8 mouse cellular contexts compared by ENCODE assay signal in the genomic region with DNA sequence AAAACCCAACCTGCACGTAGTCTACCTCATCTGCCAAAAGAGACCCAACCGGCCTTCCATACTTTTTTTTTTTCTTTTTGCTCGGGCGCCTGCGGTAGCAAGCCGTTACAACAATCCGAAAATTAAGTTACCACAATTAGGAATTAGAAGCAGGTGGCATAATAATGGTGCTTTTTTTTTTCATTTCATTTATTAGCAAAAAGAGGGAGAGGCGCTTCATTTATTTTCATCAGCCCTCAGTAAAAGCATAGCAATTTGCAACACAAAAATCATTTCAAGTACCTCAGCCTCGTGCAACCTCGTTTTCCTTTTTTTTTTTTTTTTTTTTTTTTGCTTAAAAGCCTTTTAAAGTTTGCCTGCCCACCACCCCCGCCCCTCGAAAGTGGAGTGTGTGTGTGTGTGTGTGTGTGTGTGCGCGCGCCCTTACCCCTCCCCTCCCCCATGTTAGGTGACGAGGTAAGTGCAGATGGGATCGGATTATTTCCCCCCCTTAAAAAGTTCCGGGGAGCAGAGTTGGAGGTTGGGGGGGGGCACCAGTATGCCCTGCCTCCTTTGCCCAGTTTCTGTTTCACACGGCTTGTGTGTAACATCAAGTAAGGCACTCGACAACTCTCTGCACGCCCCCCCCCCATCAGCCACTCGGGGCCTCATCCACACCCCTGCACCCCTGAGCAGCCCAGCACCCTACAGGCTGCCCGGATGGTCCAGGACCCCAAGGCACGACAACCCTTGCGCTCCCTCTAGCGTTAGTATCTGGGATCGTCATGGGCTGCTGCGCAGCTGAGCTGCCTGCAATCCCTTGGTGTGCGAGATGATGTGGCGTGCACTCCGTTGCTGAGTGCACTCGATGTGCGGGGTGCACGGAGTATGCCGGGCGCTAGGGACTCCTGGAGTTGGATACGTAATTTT. TPM values are rescaled to one million over a fixed set of nuclear protein-coding genes. Genes with fewer than 3 reads are reported as not detected.
DNase-seq lines count a peak whose midpoint lies in the region; TF ChIP-seq lines count a peak whose summit lies in the region.

No protein-coding gene starts in this region.

- H3K27ac ChIP-seq in cortical plate, adult 2 months (ENCODE audit: insufficient read depth, low read length), result no peak overlapping the region
- peak overlapping the region; percentile 32; the same call in 1 of the 2 replicates for H3K27ac ChIP-seq in left cerebral cortex, adult 2 months
- H3K27ac ChIP-seq in macrophage, result peak overlapping the region; percentile 12; the same call in 1 of the 2 replicates

- TF ChIP-seq POLR2A in cortical plate, adult 2 months (IDR thresholded peaks at IDR 0.05; ENCODE audit: extremely low read depth, insufficient read depth, low read length), result no peak

- 1% methylated on average over 24 of the region's 37 CpGs for WGBS in macrophage (ENCODE audit: missing documents)

- TF ChIP-seq CTCF in cortical plate, adult 2 months (IDR thresholded peaks at IDR 0.05; ENCODE audit: extremely low read depth, insufficient read depth, low read length), result peak; percentile 96
- TF ChIP-seq CTCF in left cerebral cortex, adult 2 months (IDR thresholded peaks at IDR 0.05), result peak; percentile 92

- peak overlapping the region; percentile 30 for H3K4me3 ChIP-seq in cortical plate, adult 2 months (ENCODE audit: insufficient read depth, low read length)
- peak overlapping the region; percentile 61 for H3K4me3 ChIP-seq in left cerebral cortex, adult 2 months
- H3K4me3 ChIP-seq in macrophage (ENCODE audit: inconsistent target), result peak overlapping the region; percentile 67

- intact Hi-C loops in left cerebral cortex, adult 2 months (cut with DNase I), result loop anchor here (2.0 to 5.0 kb wide), 3 partner anchors 55 to 122 kb away; no protein-coding TSS in a partner anchor

- peak; percentile 87 for DNase-seq in adipocyte (ENCODE audit: low spot score)
- peak; percentile 64 to 66 for DNase-seq in gastrocnemius, adult 8-10 months (ENCODE audit: low spot score in 2 of 2)
- DNase-seq in hindlimb bud, embryonic 11.5 days (ENCODE audit: extremely low spot score, low read depth, low spot score), result peak; percentile 86
- DNase-seq in left cerebral cortex, adult 2 months (ENCODE audit: extremely low spot score in 1 of 2, low spot score in 2 of 2), result peak; percentile 89 to 94
- peak; percentile 81 for DNase-seq in retina, postnatal 7 days (ENCODE audit: low read depth, low spot score)
- DNase-seq in urinary bladder, adult 2 months (ENCODE audit: low spot score), result peak; percentile 74

- H3K79me2 ChIP-seq in macrophage (ENCODE audit: inconsistent target), result no peaks in the 10 kb centered on the region

- no peaks in the 10 kb centered on the region for H3K36me3 ChIP-seq in macrophage (ENCODE audit: inconsistent target)

- no peaks in the 10 kb centered on the region for H3K4me1 ChIP-seq in cortical plate, adult 2 months (ENCODE audit: control insufficient read depth, insufficient read depth, low read length)

RNA-seq across cellular contexts. Expression of gene Vrk1, which starts 47.7 kb away (rescaled TPM):
- 14.0 and 15.5 TPM in 2 replicates for polyA plus RNA-seq in cortical plate, adult 2 months (2012; rRNA removed)
- 1 to 10 TPM; 3.4 to 4.4 (median 3.8) TPM for total RNA-seq in gastrocnemius, adult 8-10 months (2022)
- 10 to 100 TPM; 12.9 to 13.0 TPM for total RNA-seq in left cerebral cortex, adult 2 months (2021)
- total RNA-seq in macrophage (2018; cell fraction: chromatin; rRNA removed), result 10 to 100 TPM; 14.5 to 76.2 (median 42.4) TPM
- total RNA-seq in macrophage (2018; cell fraction: cytosol; rRNA removed), result 10 to 100 TPM; 17.2 to 28.0 (median 21.3) TPM
- total RNA-seq in macrophage (2018; cell fraction: nucleus; rRNA removed), result 10 to 100 TPM; 12.6 to 63.4 (median 31.5) TPM
- 20.2 to 25.7 TPM (median 22.1 TPM) in 3 replicates for polyA plus RNA-seq in macrophage (2018)
- polyA plus RNA-seq in urinary bladder, adult 2 months (2012; rRNA removed), result 14.1 and 14.4 TPM in 2 replicates
